Mouse (Mus musculus) testis, adult 2 months (tissue): ENCODE measurements at regions not wholly inside any gene's neighbourhood (a gene's known extent, or its start where the extent isn't known, plus 50 kb on each side); places are given as distances from the start of the nearest gene placed in this dataset.

Experiments
- CTCF ChIP-seq: fragments of 200-500 bp; IDR thresholded peaks from 2 replicates; pipeline ENCODE4 v1.5.1; 2012; ENCODE audit warnings: low read depth, mild to moderate bottlenecking, inconsistent platforms, low read length, moderate library complexity; ENCODE audit not compliant: control insufficient read depth, insufficient read depth, insufficient replicate concordance
- POLR2A ChIP-seq: fragments of 200-500 bp; IDR thresholded peaks from 2 replicates; pipeline ENCODE4 v1.6.1; 2012; ENCODE audit warnings: low read depth, mild to moderate bottlenecking, inconsistent platforms, low read length, moderate library complexity; ENCODE audit not compliant: control insufficient read depth

DNA sequence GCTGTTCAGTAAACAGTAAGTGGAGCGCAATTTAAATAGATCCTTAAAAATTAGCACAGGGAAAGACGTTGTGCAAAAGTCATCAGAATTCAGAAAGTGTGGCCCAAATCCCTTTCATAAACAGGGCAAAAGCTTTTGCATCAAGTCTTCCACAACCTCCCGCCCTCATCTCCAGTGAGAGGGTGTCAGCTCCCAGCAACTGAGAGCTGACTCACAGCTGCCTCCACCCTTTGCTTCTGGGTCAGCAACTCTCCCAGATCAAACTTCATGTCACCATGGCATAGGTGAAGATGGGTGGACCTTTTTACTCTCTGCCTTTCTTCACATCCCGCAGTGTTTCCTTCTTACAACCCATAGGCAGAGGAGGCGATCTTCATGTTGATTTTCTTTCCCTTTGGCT, 768.0 kb downstream of the Gm826 start:
- no peak for TF ChIP-seq CTCF
- no peak for TF ChIP-seq POLR2A
